Mouse (Mus musculus) heart, embryonic 13.5 days (tissue): ENCODE results near the gene Smagp. TPM values are rescaled to one million over a fixed set of nuclear protein-coding genes. Genes with fewer than 3 reads are reported as not detected.

Experiments used
- ATAC-seq: fragments of 200-750 bp; cut with Nextera tagmentation; 2 replicates; pipeline ENCODE4 v1.8.0; 2017; ENCODE audit warnings: moderate TSS enrichment; ENCODE audit not compliant: insufficient number of reproducible peaks, low FRiP score, low TSS enrichment; ENCODE audit errors: extremely low read depth
- H3K27ac ChIP-seq: fragments of 300-500 bp; sonication (generic); replicated peaks from 2 replicates; pipeline ENCODE4 v1.5.1; 2015; ENCODE audit warnings: moderate library complexity, mild to moderate bottlenecking, inconsistent platforms
- H3K27me3 ChIP-seq: fragments of 300-500 bp; sonication (generic); replicated peaks from 2 replicates; pipeline ENCODE4 v1.6.1; 2015; ENCODE audit warnings: mild to moderate bottlenecking, inconsistent platforms
- H3K36me3 ChIP-seq: fragments of 300-500 bp; sonication (generic); 2 replicates; pipeline ENCODE4 v1.6.1; 2015; ENCODE audit warnings: mild to moderate bottlenecking, inconsistent platforms
- H3K4me1 ChIP-seq: fragments of 300-500 bp; sonication (generic); 2 replicates; pipeline ENCODE4 v1.6.1; 2015; ENCODE audit warnings: inconsistent platforms
- H3K4me2 ChIP-seq: fragments of 300-500 bp; sonication (generic); 2 replicates; pipeline ENCODE4 v1.6.1; 2015; ENCODE audit warnings: inconsistent platforms, mild to moderate bottlenecking, moderate library complexity
- H3K4me3 ChIP-seq: fragments of 300-500 bp; sonication (generic); 2 replicates; pipeline ENCODE4 v1.5.1; 2015; ENCODE audit warnings: moderate library complexity, mild to moderate bottlenecking, inconsistent platforms
- H3K9ac ChIP-seq: fragments of 300-500 bp; sonication (generic); 2 replicates; pipeline ENCODE4 v1.6.1; 2015; ENCODE audit warnings: inconsistent platforms, mild to moderate bottlenecking, moderate library complexity
- H3K9me3 ChIP-seq: fragments of 300-500 bp; sonication (generic); 2 replicates; pipeline ENCODE4 v1.6.1; 2016; ENCODE audit warnings: inconsistent platforms
- WGBS: fragments of 180-500 bp; shearing (Covaris S2); methylation state at CpG from one replicate; pipeline ENCODE4 v1.1.7; 2015; ENCODE audit warnings: mixed read lengths; 5-methylcytosine and 5-hydroxymethylcytosine counted together
- polyA plus RNA-seq: library from polyadenylated mRNA; unstranded; fragments of >200 nt; fragmentation: Nextera tagmentation; extraction: Ambion mirVana; gene quantifications from 2 replicates; pipeline ENCODE4 v1.2.1, GENCODE M21; 2015

Gene Smagp
- polyA plus RNA-seq, 1 experiment from 2014 or later = 16.0 TPM

GRCm38 (mm10) chr15:100664813-100665274 lies 28.1 kb upstream of the Smagp start:
- H3K4me3 ChIP-seq = no peak overlapping the region
- H3K9me3 ChIP-seq = no peaks in the 10 kb centered on the region
- no peak overlapping the region for H3K9ac ChIP-seq
- no peaks in the 10 kb centered on the region for H3K27me3 ChIP-seq
- no peaks in the 10 kb centered on the region for H3K36me3 ChIP-seq
- no peak for ATAC-seq
- WGBS = 68% methylated on average over 9 of the region's 9 CpGs
- H3K4me2 ChIP-seq = no peak overlapping the region
- no peak overlapping the region for H3K27ac ChIP-seq
- H3K4me1 ChIP-seq = peaks cover 28% of the 10 kb centered on the region

GRCm38 (mm10) chr15:100660805-100661204 lies 24.1 kb upstream of the Smagp start:
- no peaks in the 10 kb centered on the region for H3K36me3 ChIP-seq
- no peak overlapping the region for H3K4me2 ChIP-seq
- H3K9ac ChIP-seq = no peak overlapping the region
- no peaks in the 10 kb centered on the region for H3K27me3 ChIP-seq
- H3K4me3 ChIP-seq = no peak overlapping the region
- ATAC-seq = no peak
- peaks cover 5% of the 10 kb centered on the region for H3K4me1 ChIP-seq
- 80% methylated on average over 5 of the region's 5 CpGs for WGBS
- no peaks in the 10 kb centered on the region for H3K9me3 ChIP-seq
- no peak overlapping the region for H3K27ac ChIP-seq

- Histone ChIP-seq H3K9me3 (no peaks in the 10 kb centered on the region), H3K27me3 (no peaks in the 10 kb centered on the region), H3K4me2 (no peak overlapping the region), H3K9ac (no peak overlapping the region), H3K27ac (no peak overlapping the region), H3K36me3 (no peaks in the 10 kb centered on the region), H3K4me1 (no peaks in the 10 kb centered on the region), H3K4me3 (no peak overlapping the region)
- ATAC-seq = no peak
- WGBS = 70% methylated on average over 9 of the region's 9 CpGs
These were observed 23.6 kb upstream of the Smagp start for GRCm38 (mm10) chr15:100660306-100660705.

- no peaks in the 10 kb centered on the region for H3K36me3 ChIP-seq
- H3K27ac ChIP-seq = no peak overlapping the region
- no peaks in the 10 kb centered on the region for H3K9me3 ChIP-seq
- 78% methylated on average over 5 of the region's 5 CpGs for WGBS
- H3K4me3 ChIP-seq = no peak overlapping the region
- no peaks in the 10 kb centered on the region for H3K4me1 ChIP-seq
- no peak overlapping the region for H3K4me2 ChIP-seq
- no peaks in the 10 kb centered on the region for H3K27me3 ChIP-seq
- no peak overlapping the region for H3K9ac ChIP-seq
- ATAC-seq = no peak
These were observed 18.5 kb upstream of the Smagp start for GRCm38 (mm10) chr15:100655201-100655600.

- WGBS = 65% methylated on average over 1 of the region's 1 CpGs
These were observed 17.5 kb upstream of the Smagp start for GRCm38 (mm10) chr15:100654271-100654670.

GRCm38 (mm10) chr15:100651610-100652009 lies 14.9 kb upstream of the Smagp start:
- Histone ChIP-seq H3K36me3 (no peaks in the 10 kb centered on the region), H3K4me2 (no peak overlapping the region), H3K4me3 (no peak overlapping the region), H3K9ac (no peak overlapping the region), H3K4me1 (peaks cover 4% of the 10 kb centered on the region; the same call in 1 of the 2 replicates), H3K9me3 (no peaks in the 10 kb centered on the region), H3K27ac (no peak overlapping the region), H3K27me3 (no peaks in the 10 kb centered on the region)
- WGBS = 53% methylated on average over 9 of the region's 9 CpGs
- ATAC-seq = no peak

More at GRCm38 (mm10) chr15:100654271-100654670, 17.5 kb upstream of the Smagp start:
- Histone ChIP-seq H3K27ac (no peak overlapping the region), H3K27me3 (no peaks in the 10 kb centered on the region), H3K9me3 (no peaks in the 10 kb centered on the region), H3K9ac (no peak overlapping the region), H3K4me2 (no peak overlapping the region), H3K4me1 (peaks cover 3% of the 10 kb centered on the region; the same call in 1 of the 2 replicates), H3K4me3 (no peak overlapping the region), H3K36me3 (no peaks in the 10 kb centered on the region)
- ATAC-seq = no peak

GRCm38 (mm10) chr15:100650111-100650510 lies 13.4 kb upstream of the Smagp start:
- H3K4me2 ChIP-seq = no peak overlapping the region

GRCm38 (mm10) chr15:100646161-100646560 lies 9.4 kb upstream of the Smagp start:
- WGBS = 67% methylated on average over 6 of the region's 6 CpGs
- no peaks in the 10 kb centered on the region for H3K9me3 ChIP-seq
- H3K4me1 ChIP-seq = peaks cover 4% of the 10 kb centered on the region; the same call in 1 of the 2 replicates
- H3K4me3 ChIP-seq = no peak overlapping the region
- no peak overlapping the region for H3K9ac ChIP-seq
- no peak for ATAC-seq
- H3K27me3 ChIP-seq = 0 out of 2 replicates have a peak, but pooled peaks cover 3% of the 10 kb centered on the region
- H3K4me2 ChIP-seq = no peak overlapping the region
- H3K36me3 ChIP-seq = no peaks in the 10 kb centered on the region
- no peak overlapping the region for H3K27ac ChIP-seq

More at GRCm38 (mm10) chr15:100650111-100650510, 13.4 kb upstream of the Smagp start:
- Histone ChIP-seq H3K9ac (no peak overlapping the region), H3K9me3 (no peaks in the 10 kb centered on the region), H3K4me1 (peaks cover 4% of the 10 kb centered on the region; the same call in 1 of the 2 replicates), H3K4me3 (no peak overlapping the region), H3K27me3 (no peaks in the 10 kb centered on the region), H3K27ac (no peak overlapping the region), H3K36me3 (no peaks in the 10 kb centered on the region)
- 77% methylated on average over 10 of the region's 10 CpGs for WGBS
- ATAC-seq = no peak

- H3K9ac ChIP-seq = no peak overlapping the region
- H3K27me3 ChIP-seq = peaks cover 22% of the 10 kb centered on the region
- H3K27ac ChIP-seq = no peak overlapping the region
- no peak overlapping the region for H3K4me2 ChIP-seq
- H3K36me3 ChIP-seq = no peaks in the 10 kb centered on the region
- H3K9me3 ChIP-seq = no peaks in the 10 kb centered on the region
- 85% methylated on average over 7 of the region's 7 CpGs for WGBS
- ATAC-seq = no peak
- no peak overlapping the region for H3K4me3 ChIP-seq
- H3K4me1 ChIP-seq = peaks cover 12% of the 10 kb centered on the region
These were observed 5.7 kb upstream of the Smagp start for GRCm38 (mm10) chr15:100642451-100642850.

GRCm38 (mm10) chr15:100641226-100641810 lies 4.6 kb upstream of the Smagp start:
- Histone ChIP-seq H3K27ac (no peak overlapping the region; the same call in 1 of the 2 replicates), H3K4me2 (peak overlapping the region; percentile 25; the same call in 1 of the 2 replicates), H3K27me3 (peaks cover 34% of the 10 kb centered on the region), H3K4me1 (peaks cover 22% of the 10 kb centered on the region), H3K4me3 (no peak overlapping the region), H3K9ac (no peak overlapping the region), H3K36me3 (no peaks in the 10 kb centered on the region), H3K9me3 (no peaks in the 10 kb centered on the region)
- WGBS = 54% methylated on average over 14 of the region's 16 CpGs
- ATAC-seq = no peak

GRCm38 (mm10) chr15:100639972-100640750 lies 3.4 kb upstream of the Smagp start:
- Histone ChIP-seq H3K9ac (0 out of 2 replicates have a peak overlapping the region, but pooled peaks have one; percentile 5), H3K4me3 (no peak overlapping the region), H3K36me3 (no peaks in the 10 kb centered on the region), H3K9me3 (no peaks in the 10 kb centered on the region), H3K27me3 (peaks cover 45% of the 10 kb centered on the region), H3K4me1 (peaks cover 30% of the 10 kb centered on the region), H3K4me2 (no peak overlapping the region), H3K27ac (peak overlapping the region; percentile 62)
- WGBS = 67% methylated on average over 16 of the region's 16 CpGs
- no peak for ATAC-seq
